Mouse (Mus musculus) common myeloid progenitor, adult 5-6 weeks (primary cell): Measurements from ENCODE around the gene Srsf4. TPM values are rescaled to one million over a fixed set of nuclear protein-coding genes. Genes with fewer than 3 reads are reported as not detected.

Experiments used
- ATAC-seq: replicated peaks from 2 replicates; pipeline ENCODE4 v1.8.0; 2016; ENCODE audit warnings: low read depth, mild to moderate bottlenecking, moderate TSS enrichment, inconsistent platforms; ENCODE audit not compliant: poor library complexity, severe bottlenecking
- total RNA-seq: library from RNA; stranded (forward); fragments of 200-1000, 187-1606 nt; gene quantifications from 2 replicates; pipeline ENCODE4 v1.2.3, GENCODE M21; 2017

Gene Srsf4
- total RNA-seq, 1 experiment from 2014 or later: 108 TPM

DNA sequence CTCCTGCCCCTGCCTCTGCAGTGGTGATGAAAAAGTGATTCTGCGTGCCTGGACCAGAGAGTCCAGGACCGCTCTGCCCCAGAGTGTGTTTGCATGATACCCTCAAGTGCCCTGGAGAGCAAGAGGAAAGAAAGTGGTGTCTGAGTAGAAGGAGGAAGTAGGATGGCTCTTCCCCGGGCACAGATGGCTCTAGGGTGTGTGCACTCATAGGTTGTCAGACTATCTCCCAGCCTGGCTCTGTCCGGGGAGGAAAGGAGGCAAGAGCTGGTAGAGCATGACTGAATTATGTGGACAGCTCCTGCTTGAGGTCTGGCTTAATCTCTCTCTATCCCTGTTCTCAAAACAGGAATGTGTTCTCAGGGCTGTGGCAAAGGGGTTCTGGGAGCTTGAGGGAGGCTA, 12.1 kb upstream of the Srsf4 start:
- peak; percentile 80 for ATAC-seq

DNA sequence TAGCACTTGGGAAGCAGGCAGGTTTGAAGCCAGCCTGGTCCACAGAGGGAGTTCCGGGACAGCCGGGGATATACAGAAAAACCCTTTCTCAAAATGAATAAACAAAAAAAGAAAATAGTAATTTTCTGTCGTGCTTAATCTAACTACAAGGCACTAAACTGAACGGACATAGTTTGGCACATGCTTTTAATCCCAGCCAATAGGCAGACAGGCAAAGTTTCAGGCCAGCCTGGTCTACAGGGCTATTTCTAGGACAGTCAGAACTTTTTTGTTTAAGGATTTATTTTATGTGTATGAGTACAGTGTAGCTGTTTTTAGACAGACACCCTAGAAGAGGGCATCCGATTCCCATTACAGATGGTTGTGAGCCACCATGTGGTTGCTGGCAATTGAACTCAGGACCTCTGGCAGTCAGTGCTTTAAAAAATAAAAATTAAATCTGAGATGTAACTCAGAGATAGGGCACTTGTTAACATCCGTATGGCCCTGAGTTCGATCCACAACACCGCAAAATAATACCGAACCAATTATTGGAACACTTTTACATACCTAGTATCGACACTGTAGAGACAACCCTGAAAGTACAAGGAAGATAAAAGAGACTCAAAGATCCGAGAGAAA, 635 bp upstream of the Srsf4 start:
- ATAC-seq: no peak

DNA sequence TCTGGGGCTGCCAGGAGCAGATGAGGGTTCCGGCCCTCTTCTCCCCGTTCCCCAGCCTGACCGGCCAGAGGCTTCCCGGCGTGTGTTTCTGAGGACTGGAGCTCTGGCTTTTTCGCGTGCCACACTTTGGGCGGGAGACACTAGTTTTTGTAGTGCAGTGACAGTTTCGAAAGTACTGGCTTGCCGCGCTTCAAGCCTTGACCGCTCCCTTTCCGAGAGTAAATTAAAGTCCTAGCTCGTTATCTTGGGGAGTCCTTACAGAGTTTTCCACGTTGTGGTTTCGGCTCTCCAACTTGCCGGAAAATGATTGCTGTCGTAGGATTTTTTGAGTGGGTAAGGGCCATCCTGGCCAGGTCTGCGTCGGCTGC, 736 bp downstream of the Srsf4 start:
- peak; percentile 39 for ATAC-seq

DNA sequence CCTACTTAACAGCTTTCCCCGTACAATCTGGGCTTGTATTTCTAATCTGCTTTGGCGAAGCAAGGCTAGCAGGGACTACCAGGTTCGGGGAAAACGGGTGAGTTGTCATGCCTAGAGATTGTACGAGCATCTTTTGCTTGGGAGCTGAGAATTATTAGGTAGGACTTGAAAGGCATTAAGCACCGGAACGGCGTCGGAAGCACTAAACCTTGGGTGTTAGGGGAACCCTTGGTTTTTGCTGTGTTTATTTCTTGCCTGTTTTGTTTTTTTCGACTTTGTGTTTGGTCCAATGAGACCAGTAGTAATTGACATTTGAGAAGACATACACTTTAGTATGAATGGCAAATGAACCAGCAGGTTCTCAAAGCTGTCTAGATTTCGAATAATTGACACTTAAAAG, 1.1 kb downstream of the Srsf4 start:
- ATAC-seq: no peak

DNA sequence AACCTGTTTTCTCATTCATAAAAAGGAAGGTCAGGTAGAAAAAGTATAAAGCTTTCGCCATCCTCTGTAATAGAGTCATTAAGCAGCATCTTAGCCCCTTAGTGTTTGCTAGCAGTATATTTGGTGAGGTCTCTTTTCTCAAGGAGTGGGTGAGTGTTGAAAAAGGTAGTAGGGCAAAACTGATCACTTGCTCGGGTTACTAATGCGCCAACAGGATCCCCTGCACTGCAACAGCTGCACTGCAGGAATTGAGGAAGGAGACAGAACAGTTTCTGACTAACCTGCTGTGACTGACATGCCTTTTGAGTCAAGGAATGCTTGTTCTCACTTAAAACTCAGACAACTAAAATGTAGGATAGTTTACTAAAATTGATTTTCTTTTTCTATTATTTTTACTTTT, 1.8 kb downstream of the Srsf4 start:
- ATAC-seq: no peak

DNA sequence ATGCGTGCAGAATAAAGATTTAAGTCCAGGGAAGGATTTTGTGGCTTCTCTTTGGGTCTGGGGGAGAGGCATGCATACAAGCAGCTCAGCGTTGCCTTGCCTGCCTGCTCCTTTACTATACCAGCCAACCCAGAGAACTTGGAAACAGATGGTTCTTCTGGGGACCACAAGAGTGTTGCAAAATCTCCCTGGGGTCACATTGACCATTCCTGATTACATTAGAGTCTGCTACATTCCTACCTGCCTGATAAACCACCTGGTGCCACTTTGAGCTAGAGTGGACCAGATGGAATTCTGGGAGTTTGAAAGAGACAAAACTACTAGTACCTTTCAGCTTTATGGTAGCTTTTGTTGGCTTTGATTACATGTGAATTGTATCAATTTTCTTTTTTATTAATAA, 3.4 kb downstream of the Srsf4 start:
- ATAC-seq: no peak

DNA sequence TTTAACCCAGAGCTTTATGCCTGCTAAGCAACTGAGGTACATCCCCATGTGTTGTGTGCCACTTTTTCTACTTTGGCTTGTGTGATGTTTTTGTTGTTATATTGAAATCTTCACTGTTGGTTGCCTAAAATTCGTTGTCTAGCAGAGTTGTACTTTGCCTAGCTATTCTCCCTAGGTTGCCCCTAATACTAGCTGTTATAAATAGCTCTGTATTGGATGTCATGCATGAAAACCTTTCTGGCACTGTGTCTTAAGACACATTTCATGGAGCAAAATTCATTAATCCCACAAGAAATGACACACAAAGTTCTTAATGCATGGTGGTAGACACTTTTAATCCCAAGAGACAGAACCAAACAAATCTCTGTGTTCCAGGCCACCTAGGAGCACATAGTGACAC, 6.3 kb downstream of the Srsf4 start:
- no peak for ATAC-seq

DNA sequence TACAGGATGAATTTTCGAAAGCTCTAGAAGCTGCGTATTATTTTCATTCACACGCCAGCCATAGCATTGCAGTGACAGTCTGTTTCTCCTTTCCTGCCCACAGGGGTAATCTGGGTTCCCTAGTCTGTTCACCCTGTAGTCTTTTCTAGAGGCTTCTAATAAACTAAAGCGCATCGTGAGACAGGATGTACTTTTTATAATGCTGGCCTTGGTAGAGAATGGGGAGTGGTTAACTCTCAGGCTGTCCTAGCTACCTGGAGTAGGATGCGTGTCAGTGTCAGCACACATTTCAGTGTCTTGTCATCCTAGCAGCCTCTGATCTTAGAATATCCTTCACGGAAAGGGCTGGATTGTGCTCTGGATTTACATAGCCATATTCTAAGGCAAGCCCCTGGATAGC, 7.9 kb downstream of the Srsf4 start:
- no peak for ATAC-seq

DNA sequence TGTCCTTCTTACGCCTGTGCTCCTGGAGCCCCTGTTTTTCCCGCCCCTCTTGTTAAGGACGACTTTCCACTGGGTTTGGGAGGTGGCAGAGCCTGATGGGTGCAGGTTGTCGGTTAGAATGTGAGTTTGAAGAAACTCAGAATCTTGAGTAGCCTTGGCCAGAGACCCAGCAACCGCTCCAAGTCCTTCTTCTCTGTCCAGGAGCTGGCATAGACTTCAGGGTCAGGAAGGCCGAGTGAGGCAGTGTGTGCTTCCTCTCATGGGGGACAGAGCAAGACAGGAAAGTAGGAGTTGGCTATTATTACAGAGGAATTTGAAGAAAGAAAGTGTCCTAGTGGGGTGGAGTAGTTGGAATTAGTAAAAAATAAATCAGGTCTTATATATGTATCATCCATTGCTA, 10.2 kb downstream of the Srsf4 start:
- ATAC-seq: no peak

DNA sequence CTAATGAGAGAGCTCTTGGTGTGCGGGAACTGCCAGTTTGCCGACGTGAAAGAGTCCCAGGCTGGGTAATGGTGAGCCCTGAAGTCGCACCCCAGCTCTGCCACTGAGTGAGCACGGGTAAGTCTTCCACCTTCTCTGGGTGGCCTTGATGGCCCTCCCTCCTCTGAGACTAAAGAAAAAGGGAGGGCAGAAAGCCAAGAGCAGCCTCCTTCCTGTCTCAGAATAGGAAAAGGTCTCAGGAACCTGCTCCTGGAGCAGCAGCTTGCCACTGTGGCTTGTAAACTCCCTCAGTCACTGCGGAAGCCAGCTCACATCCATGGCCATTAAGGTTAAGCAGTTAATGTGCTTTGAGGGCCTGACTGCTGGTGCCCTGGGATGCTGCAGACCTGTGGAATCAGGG, 12.0 kb downstream of the Srsf4 start:
- no peak for ATAC-seq

DNA sequence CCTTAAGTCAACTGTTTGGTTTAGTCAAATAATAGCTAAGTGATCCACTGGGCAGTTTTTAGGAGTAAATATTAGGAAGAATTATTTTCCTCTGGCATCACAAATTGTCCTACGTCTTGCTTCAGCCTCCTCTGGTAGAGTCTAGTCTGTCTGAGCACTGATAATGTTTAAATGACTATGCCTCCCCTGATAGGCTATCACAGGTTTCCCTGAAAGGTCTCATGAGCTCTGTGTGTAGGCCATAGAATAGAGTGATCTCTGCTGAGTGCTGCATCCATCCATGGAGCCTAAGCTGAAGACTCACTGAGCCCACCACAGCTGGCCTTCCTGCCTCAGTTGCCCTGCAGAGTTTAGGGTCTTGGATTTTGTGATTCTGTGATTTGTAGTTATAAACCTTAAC, 15.1 kb downstream of the Srsf4 start:
- ATAC-seq: no peak

DNA sequence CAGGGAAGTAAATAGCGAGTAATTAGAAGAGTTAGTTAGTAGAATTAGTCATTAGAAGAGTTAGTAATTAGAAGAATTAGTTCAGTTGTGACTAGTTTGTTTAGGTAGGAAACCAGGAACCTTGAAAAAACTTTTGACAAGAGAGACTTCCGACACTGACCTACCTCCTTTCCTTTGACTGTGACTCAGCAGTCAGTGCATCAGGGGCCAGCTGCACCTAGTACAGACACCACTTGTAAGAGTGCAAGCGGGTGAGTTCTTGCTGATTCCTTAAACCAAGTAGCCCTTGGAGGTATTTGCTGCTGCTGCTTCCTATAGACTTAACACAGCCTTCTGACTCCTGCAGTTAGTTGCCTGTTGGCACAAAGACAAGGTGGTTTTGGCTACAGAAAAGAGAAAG, 17.3 kb downstream of the Srsf4 start:
- ATAC-seq: peak; percentile 77

DNA sequence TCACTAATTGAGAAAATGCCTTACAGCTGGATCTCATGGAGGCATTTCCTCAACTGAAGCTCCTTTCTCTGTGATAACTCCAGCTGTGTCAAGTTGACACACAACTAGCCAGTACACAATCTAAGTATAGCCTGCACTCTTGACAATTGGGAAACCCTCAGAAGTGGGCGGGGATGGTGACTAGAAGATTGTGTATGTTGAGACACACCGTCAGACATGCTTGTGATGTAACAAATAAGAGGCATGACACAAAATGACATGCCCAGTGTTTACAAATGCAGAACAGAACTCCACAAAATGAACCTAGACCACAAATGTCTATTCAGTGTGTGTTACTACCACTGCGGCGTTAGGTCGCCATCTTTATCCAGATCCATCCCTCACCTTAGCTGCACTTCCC, 23.7 kb downstream of the Srsf4 start:
- ATAC-seq: no peak

DNA sequence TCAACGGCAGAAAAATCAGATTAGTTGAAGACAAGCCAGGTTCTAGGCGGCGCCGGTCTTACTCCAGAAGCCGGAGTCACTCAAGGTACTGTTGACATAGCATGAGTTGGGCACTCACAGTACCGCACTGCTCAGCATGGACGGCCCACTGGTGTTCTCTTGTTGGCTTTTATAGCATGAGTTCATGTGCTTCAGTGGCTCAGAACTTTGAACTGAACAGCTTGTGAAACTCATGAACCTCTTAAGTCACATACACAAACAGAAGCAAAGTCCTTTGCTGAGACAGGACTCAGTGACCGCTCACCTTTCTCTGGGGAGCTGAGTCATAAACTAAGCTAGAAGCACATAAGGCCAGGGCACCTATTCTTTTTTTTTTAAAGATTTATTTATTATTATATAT, 24.4 kb downstream of the Srsf4 start:
- ATAC-seq: no peak

DNA sequence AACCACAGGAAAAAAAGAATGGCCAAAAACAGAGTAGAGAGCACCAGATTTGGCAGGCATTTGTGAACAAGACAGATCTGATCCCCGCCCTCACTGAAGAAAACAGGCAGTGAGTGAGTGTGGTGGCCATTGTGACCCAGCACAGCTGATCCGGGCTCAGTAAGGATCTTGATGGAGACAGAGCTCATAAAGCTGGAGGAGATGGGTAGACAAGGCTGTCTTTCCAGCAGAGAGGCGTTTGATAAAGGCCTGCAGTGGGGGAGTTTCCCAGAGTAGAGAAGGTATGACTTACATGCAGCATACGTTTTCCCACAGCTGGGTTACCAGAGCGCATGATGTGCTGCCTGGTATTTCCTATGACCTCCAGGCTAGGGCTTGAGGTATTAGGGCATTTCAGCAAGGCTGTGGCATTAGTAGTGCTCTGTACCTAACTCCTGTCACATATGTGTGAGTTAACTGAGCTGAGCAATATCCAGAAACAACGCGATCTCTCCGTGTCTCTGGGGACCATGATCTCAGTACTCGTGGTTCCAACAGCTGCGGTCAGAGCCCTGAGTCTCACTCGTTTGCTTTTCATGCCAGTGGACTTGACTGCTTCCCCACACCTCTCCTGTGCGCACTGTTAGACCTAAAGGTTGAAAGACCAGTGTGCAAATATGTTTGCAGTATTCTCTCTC, 25.2 kb downstream of the Srsf4 start:
- ATAC-seq: no peak

DNA sequence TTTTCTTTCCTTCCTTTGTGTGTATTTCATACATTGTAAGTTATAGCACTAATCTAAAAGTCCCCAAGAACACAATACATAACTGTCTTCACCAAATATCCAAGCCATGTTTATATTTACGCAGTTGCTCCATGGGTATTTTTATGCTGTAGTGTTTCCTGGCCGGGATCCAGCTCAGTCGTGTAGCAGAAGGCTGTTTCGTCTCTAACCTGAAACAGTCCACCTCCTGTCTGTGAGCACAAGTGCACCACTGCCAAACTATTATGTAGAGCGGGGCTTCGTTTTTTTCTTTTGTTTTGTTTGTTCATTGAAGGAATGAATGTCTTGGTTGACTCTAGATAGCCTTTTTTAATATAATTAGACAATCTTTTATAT, 25.8 kb downstream of the Srsf4 start:
- ATAC-seq: no peak

DNA sequence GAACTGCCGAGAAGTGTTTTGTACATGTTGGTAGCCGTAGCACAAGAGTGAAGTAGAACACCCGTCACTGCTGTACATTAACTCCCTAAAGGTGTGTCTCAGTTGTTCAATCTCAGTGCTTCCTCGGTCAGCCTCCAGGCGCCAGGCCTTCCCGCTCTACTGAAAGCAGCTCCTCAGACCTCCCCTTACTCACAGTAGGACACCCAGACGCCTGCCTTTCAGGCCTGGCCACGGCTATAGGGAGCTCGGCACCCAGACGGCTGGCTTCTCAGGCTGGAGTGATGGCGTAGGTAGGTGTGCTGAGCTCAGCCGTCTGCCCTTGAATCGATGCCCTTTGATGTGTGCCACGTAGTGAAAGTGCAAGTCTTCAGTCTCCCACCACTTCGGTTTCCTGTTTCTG, 27.7 kb downstream of the Srsf4 start:
- ATAC-seq: no peak

DNA sequence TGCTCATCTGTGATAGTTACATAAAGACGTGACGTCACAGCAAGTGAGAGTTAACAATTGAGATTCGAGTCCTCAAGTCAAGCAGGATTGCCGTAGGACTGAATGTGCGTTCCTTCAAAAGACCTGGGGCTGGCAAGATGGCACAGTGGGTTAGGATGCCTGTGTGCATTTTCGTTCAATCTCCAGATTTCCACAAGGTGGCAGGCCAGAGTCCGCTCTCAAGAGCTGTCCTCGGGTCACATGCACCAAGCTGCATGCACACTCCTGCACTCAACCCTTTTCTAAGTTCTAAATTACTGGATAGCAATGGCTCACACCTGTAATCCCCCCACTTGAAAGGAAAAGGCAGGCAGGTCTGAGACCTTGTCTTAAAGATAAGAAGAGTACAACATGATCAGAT, 31.1 kb downstream of the Srsf4 start:
- peak; percentile 73 for ATAC-seq

DNA sequence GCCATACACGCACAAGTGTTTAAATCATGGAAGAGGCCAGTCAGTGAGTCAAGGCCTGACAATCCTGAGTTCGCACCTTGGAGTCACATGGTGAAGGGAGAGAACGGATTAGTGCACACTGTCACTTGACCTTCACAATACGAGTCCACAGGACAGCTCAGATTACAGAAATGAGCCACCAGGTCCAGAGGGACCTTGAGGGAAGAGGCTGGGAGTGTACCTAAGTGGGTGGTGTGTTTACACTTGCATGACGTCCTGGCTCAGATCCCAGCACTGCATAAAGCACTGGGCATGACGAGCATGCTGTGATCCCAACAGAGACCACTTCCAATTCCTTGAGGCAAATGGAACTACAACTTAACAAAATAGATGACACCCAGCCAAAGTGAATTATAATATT, 33.0 kb downstream of the Srsf4 start:
- ATAC-seq: no peak

DNA sequence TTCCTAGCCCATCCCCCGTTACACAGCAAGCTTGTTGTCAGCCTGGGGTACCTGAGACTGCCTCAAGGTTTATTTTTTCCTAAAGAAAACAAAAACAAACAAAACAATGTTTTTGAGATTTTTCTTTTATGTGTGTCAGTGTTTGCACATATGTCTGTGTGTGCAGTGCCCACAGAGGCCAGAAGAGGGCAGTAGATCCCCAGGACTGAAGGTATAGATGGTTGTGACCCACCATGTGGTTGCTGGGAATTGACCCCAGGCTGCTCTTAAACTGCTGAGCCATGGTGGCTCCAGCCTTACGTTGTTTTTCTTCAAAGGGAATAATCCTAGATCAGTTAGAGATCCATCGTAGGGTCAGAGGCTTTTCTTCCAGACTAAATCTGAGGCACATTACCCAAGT, 34.5 kb downstream of the Srsf4 start:
- no peak for ATAC-seq

DNA sequence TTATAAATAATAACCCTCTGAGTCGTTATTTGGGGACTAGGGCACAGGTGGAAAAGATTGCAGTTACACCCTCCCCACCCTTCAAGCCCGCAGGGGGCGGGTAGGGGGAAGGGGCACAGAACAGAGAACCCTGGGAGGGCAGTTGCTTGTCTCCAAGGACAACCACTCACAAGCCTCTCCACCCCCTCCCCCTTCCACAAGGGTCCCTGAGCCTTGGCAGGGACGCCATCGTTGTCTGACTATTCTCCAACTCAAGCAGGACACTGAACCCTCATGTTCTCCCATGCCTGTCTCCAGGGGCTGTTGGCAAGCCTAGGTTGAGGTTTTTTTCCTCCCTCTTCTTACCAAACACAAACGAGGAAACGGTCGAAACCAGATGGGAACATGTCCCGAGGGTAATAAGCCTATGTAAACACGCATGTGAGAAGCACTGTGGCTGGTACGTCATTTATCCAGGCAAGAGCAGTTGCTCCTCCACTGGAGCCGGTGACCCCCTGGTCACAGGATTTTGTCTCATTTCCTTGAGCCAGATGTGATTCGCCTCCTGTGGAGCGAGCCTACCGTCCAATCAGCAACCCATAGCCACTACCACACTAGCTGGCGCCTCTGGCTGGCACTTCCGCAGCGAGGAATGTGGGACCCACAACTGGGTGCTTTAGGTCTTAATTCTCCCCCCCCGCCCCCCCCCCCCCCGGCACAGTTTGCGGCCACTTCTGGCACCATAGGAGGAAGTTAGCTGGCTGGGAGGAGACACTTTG, 37.0 kb downstream of the Srsf4 start:
- ATAC-seq: peak; percentile 69

DNA sequence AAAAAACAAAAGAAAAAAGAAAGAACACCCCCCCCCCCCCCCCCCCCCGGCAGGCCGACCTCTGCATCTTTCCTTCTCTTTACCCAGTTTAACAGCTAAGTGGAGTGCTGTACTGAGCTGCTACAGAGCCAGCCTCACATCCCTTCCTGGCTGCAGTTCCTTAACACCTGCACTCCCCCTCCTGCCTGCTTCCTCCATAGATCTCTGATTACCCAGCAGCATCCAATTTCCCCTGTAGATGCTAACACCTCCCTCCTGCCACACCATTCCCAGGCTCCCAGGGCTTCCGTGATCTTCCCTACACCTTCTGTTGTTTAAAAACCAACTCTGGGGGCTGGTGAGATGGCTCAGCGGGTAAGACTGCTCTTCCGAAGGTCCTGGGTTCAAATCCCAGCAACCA, 38.1 kb downstream of the Srsf4 start:
- ATAC-seq: no peak
